Mouse (Mus musculus): ENCODE measurements around the gene Apmap.

Apmap gene

DNA sequence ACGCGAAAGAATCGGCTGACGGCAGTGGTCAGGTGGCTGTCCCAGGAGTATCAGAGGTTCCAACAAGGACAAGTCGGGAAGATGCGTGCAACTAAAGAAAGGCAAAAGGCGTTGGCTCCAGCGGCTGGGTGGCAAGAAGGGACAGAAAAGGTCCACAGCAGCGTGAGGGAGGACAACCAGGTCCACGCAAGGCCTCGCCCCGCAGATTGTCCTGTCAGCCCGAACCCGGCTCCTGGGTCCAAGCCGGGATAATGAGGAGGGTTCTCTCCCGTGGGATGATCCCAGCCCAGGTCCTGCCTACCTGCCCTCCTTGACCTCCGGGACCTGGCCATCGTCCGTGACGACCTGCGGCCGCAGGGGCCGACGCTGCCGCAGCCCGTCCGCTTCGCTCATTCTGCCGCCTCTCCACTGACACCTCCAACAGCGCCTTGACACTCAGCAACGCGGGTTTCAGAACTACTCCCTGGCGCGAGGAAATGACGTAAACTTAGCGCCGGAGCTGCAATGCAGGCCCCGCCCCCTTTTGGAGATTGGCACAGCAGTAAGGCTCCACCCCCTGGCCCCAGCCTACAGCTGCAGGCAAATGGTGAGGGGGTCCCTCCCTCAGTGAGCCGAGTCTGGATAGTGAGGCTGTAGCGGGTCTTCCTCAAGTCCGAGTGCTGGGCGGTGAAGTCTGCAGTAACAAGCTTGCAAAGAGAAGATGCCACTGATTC, at the start of gene Apmap:
Gene Apmap (minus strand): TSS at position 481 of the 713 bp plus-strand sequence.
- peak; percentile 92 for DNase-seq (ENCODE audit: low spot score)

DNA sequence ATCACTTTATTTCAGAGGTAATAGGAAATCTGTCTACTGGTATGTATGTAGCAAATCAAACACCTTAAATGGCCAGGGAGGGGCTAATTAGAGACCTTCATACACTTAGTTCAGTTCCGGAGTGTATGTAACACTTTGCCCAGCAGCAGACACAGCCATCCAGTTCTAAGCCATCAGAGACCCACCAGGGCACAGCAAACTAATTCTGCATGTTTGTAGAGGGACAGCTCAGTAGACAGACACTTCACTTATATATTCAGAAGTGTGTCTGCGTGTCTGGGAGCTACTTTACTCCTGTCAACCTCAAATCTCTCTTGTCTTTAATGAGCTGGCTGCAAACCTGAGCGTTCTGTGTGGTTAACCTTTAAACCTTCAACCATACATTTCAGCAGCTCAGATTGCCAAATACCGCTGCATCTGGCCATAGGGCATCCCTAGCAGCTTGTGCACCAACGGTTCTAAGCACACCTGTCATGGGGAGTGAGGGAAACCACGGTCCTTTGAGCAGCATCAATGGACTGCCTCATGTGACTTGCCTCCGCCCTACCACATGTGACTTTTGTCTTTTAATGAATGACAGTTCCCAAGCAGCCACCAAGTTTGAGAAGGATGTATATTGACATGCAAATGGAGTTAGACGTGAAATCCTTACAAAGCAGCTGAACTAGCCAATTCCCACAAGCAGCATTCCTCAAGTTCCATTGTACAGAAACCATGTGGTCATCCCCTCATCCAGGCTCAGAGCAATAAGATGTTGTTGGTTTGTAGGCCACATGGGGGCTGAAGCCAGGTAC, 48.8 kb upstream of the Apmap start:
- no peak for DNase-seq (ENCODE audit: low spot score)

GRCm38 (mm10) chr2:150656112-150656511, 47.7 kb upstream of the Apmap start:
- DNase-seq (ENCODE audit: low spot score): no peak

GRCm38 (mm10) chr2:150655290-150655689, 46.9 kb upstream of the Apmap start:
- no peak for DNase-seq (ENCODE audit: low spot score)

- no peak for DNase-seq (ENCODE audit: low spot score)
Observed at GRCm38 (mm10) chr2:150654814-150655213, 46.4 kb upstream of the Apmap start.

DNA sequence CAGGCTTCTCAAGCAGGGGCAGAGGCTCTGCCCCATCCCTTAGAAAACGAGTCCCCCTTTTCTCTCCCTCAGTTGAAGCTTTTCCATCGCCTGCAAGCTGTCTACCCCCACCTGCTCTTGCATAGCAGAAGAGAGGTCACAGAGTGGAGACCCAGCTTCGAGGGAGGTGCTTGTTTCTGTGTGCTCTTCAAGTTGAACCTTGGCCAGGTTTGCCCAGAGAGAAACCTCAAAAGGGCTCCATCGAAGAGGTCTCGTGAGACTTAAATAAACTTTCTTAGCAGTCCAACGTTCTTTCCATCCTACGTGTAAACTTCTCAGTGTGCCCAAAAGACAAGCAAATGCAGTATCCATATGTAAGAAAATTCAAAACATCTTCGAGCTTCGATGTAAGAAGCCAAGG, 43.0 kb upstream of the Apmap start:
- no peak for DNase-seq (ENCODE audit: low spot score)

DNA sequence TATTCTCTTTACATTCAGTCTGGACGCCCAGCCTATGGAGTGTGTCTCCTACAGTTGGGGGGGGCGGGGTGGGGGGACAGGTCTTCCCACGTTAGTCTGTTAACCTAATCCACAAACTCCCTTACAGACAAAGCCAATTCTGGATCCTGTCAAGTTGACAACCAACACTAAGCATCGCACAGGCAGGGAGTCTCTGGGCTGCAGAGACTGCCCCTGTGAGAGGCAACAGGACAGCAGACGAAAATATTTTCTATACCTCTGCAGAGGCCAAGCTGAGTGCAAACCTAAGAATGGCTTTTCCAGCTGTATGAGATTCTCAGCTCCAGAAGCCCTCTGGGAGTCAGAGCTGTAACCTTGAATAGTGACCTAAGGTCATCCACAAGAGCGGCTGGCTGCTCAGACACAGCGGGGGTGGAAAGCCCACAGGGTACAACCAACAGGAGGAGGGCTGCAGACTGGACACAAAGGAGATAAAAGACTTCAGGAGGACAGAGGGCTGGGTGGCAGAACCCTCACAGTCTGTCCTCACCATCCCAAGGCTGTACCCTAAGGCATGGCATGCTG, 42.2 kb upstream of the Apmap start:
- no peak for DNase-seq (ENCODE audit: low spot score)

DNA sequence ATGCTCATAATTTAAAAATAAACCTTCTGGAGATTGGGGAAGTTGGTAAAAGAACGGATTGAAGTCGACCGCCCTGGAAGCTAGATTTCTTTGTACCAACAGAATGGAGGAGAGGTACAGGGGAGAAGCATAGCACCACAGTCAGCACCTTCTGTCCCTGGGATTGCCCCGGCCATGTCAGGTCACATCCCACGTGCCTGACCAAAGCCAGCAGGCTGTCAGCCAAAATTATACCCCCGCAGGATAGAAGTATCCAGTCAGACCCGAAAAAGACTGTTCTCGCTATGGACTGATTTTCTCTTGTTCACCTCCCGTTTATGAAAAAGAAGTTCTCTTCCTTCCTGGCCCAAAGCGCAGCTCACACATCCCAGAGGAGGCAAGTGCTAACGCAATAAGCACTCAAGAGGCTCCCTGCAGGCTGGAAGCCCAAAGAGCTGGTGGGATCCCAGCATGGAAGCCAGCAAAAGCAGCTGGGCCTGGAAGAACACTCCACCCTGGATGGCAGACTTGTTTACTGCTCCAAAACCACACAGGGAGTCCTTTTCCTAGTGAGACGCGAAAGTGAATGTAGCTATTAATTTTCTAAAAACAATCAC, 40.0 kb upstream of the Apmap start:
- DNase-seq (ENCODE audit: low spot score): no peak

- DNase-seq (ENCODE audit: low spot score): no peak
Observed at GRCm38 (mm10) chr2:150647681-150648299, 39.4 kb upstream of the Apmap start.

- DNase-seq (ENCODE audit: low spot score): no peak
Observed at GRCm38 (mm10) chr2:150646411-150647121, 38.2 kb upstream of the Apmap start.

DNA sequence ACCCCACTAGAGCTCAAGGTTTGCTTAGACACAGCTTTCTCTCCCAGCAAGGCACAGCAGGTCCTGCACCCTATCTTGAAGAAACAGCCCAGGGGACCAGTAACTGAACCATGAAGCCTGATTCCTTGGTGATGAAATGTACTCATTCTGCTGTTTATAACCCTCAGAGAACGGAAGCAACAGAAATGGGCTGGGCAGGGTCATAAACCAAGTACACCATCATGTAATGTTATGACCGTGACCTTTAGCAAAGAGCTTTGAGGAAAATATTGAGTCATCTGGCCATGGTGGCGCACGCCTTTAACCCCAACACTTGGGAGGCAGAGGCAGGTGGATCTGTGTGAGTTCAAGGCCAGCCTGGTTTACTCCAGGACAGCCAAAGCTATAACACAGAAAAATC, 36.9 kb upstream of the Apmap start:
- no peak for DNase-seq (ENCODE audit: low spot score)

GRCm38 (mm10) chr2:150643726-150644415, 35.5 kb upstream of the Apmap start:
- DNase-seq (ENCODE audit: low spot score): peak; percentile 66

DNA sequence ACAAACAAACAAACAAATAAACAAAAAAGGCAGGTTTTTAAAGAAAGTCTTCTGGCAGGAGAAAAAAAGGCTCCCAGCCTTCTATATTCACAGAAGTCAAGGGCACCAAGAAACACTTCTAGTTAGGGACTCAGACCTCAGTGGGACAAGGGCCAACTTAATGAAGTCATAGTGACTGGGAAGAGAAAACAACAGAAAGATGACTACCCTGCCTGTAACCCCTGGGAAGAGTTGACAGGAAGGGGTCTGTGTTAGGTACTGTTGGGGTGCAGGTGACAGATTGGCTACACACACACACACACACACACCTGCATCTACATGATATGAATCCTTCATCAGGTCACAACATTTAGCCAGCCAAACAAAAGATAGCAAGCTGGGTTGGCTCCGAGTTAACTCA, 34.8 kb upstream of the Apmap start:
- DNase-seq (ENCODE audit: low spot score): no peak

- no peak for DNase-seq (ENCODE audit: low spot score)
Observed at GRCm38 (mm10) chr2:150638370-150638733, 30.0 kb upstream of the Apmap start.

DNA sequence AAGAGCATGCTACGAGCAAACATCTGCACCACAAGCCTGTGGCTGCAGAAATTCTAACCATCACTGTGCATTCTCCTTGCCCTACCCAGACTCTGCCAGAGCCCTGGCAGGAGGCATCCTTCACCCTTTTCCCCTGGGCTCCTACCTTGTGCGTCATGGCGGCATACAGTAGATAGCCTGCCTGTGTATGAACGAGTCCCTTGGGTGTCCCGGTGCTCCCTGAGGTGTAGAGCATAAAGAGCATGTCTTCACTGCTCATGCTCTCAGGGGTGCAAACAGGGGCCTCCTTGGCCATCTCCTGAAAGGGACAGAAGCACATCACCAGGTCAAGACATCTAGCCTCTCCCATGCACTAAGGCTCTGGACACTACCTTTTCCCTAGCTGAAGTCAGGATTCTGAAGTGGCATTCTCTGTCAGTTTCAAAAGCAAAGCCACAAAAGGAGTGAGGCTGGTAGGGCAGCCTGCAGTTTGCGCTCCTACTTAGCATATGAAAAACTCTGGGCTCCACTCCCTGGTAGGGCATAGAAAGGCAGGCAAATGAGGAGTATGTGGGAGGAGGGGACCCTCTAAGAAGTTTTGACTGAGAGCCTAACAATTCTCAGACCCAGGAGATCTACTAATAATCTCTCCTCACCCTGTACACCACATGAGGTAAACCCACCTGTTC, 29.5 kb upstream of the Apmap start:
- no peak for DNase-seq (ENCODE audit: low spot score)

GRCm38 (mm10) chr2:150635877-150636446, 27.6 kb upstream of the Apmap start:
- DNase-seq (ENCODE audit: low spot score): no peak

DNA sequence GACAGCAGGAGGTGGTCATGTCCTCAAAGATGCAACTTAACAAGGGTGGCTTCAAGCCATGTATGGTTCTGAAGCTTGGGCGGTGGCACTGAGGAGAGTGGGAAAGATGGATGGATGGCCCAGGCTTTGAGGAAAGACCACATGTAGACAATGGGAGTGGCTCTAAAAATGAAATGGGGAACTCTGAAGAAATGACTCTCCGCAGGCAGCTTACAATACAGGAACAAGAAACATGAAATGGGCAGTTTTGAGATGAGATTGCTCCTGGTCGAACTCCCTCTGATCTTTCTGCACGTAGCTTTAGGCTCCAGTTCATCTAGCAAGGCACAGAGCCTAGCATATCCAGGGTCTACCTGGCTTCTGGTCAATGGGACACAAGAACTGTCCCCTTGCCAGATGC, 20.9 kb upstream of the Apmap start:
- DNase-seq (ENCODE audit: low spot score): no peak

DNA sequence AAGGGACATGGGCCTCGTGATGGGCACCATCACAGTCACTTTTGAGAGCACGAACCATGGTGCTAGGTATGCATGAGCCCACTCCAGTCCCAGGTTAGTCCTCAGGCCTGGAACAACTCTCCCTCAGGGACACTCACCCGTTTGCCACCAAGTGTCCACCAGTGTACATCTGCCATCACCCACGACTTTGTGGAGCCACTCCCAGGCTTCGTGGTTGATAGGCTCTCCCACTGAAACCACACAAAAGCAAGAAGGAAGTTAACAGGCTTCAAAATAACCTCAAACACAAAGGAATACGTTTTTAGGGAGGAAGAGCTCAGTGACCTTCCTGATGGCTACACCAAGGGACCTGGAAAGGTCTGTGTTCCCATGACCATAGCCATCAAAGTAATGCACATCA, 18.8 kb upstream of the Apmap start:
- DNase-seq (ENCODE audit: low spot score): no peak

DNA sequence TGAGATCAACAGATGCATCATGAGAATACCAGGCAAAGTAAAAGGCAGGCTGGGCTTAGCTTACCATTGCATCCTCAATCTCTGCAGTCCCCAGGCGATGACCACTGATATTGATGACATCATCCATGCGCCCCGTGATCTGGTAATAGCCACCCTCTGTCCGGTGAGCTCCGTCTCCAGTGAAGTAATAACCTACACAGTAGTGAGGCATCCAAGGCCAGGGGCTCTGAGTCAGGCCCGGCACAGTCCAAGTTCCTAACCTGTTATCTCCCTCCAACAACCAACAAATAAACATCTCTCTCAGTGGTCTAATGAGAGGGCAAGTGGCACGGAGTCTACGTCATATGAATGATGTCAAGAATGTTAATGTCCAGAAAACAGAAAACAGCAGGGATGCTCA, 16.6 kb upstream of the Apmap start:
- no peak for DNase-seq (ENCODE audit: low spot score)

GRCm38 (mm10) chr2:150623957-150624356, 15.6 kb upstream of the Apmap start:
- DNase-seq (ENCODE audit: low spot score): no peak

All from left cerebral cortex, adult 11 months (tissue).